Mouse (Mus musculus): Measurements from ENCODE around the gene Ampd2. TPM values are rescaled to one million over a fixed set of nuclear protein-coding genes. Genes with fewer than 3 reads are reported as not detected.

Gene Ampd2
- polyA plus RNA-seq, 1 experiment from 2014 or later = 36.0 TPM

GRCm38 (mm10) chr3:108069231-108069870, 17.1 kb downstream of the Ampd2 start:
- 0 out of 2 replicates have a peak, but pooled peaks have one; percentile 68 for ATAC-seq (ENCODE audit: insufficient number of reproducible peaks, insufficient read depth, low FRiP score, low read depth)
- no peak overlapping the region for H3K4me3 ChIP-seq (ENCODE audit: low read depth, low read length)
- H3K4me1 ChIP-seq (ENCODE audit: control insufficient read depth, insufficient read depth, low read length) = no peaks in the 10 kb centered on the region
- H3K9ac ChIP-seq (replicated peaks; ENCODE audit: low read depth, low read length) = no peak overlapping the region
- 53% methylated on average over 13 of the region's 13 CpGs for WGBS
- H3K27ac ChIP-seq (ENCODE audit: low read length) = no peak overlapping the region
- no peak overlapping the region for H3K4me2 ChIP-seq (replicated peaks; ENCODE audit: low read depth, low read length)
- H3K36me3 ChIP-seq (ENCODE audit: control insufficient read depth, insufficient read depth, low read length) = peaks cover 7% of the 10 kb centered on the region
- no peaks in the 10 kb centered on the region for H3K27me3 ChIP-seq (ENCODE audit: control insufficient read depth, insufficient read depth, low read length)
- H3K9me3 ChIP-seq (ENCODE audit: control insufficient read depth, low read depth, low read length) = no peaks in the 10 kb centered on the region

- H3K9ac ChIP-seq (replicated peaks; ENCODE audit: low read depth, low read length) = no peak overlapping the region
- H3K4me3 ChIP-seq (ENCODE audit: low read depth, low read length) = no peak overlapping the region
- H3K4me1 ChIP-seq (ENCODE audit: control insufficient read depth, insufficient read depth, low read length) = no peaks in the 10 kb centered on the region
- ATAC-seq (ENCODE audit: insufficient number of reproducible peaks, insufficient read depth, low FRiP score, low read depth) = no peak
- 21% methylated on average over 1 of the region's 1 CpGs for WGBS
- no peaks in the 10 kb centered on the region for H3K27me3 ChIP-seq (ENCODE audit: control insufficient read depth, insufficient read depth, low read length)
- H3K9me3 ChIP-seq (ENCODE audit: control insufficient read depth, low read depth, low read length) = no peaks in the 10 kb centered on the region
- no peak overlapping the region for H3K27ac ChIP-seq (ENCODE audit: low read length)
- H3K4me2 ChIP-seq (replicated peaks; ENCODE audit: low read depth, low read length) = no peak overlapping the region
- peaks cover 5% of the 10 kb centered on the region; the same call in 1 of the 2 replicates for H3K36me3 ChIP-seq (ENCODE audit: control insufficient read depth, insufficient read depth, low read length)
Observed at GRCm38 (mm10) chr3:108068826-108069225, 17.6 kb downstream of the Ampd2 start.

- Histone ChIP-seq H3K4me2 (replicated peaks; ENCODE audit: low read depth, low read length) (no peak overlapping the region), H3K9me3 (ENCODE audit: control insufficient read depth, low read depth, low read length) (no peaks in the 10 kb centered on the region), H3K4me3 (ENCODE audit: low read depth, low read length) (no peak overlapping the region), H3K27me3 (ENCODE audit: control insufficient read depth, insufficient read depth, low read length) (no peaks in the 10 kb centered on the region), H3K9ac (replicated peaks; ENCODE audit: low read depth, low read length) (no peak overlapping the region), H3K4me1 (ENCODE audit: control insufficient read depth, insufficient read depth, low read length) (no peaks in the 10 kb centered on the region), H3K27ac (ENCODE audit: low read length) (no peak overlapping the region), H3K36me3 (ENCODE audit: control insufficient read depth, insufficient read depth, low read length) (peaks cover 5% of the 10 kb centered on the region; the same call in 1 of the 2 replicates)
- ATAC-seq (ENCODE audit: insufficient number of reproducible peaks, insufficient read depth, low FRiP score, low read depth) = no peak
- 70% methylated on average over 6 of the region's 6 CpGs for WGBS
Observed at GRCm38 (mm10) chr3:108067370-108067934, 19.0 kb downstream of the Ampd2 start.

GRCm38 (mm10) chr3:108065551-108065950, 20.9 kb downstream of the Ampd2 start:
- no peak overlapping the region for H3K9ac ChIP-seq (replicated peaks; ENCODE audit: low read depth, low read length)
- H3K27me3 ChIP-seq (ENCODE audit: control insufficient read depth, insufficient read depth, low read length) = no peaks in the 10 kb centered on the region
- H3K36me3 ChIP-seq (ENCODE audit: control insufficient read depth, insufficient read depth, low read length) = no peaks in the 10 kb centered on the region
- H3K27ac ChIP-seq (ENCODE audit: low read length) = no peak overlapping the region
- WGBS = 75% methylated on average over 9 of the region's 9 CpGs
- ATAC-seq (ENCODE audit: insufficient number of reproducible peaks, insufficient read depth, low FRiP score, low read depth) = no peak
- no peaks in the 10 kb centered on the region for H3K4me1 ChIP-seq (ENCODE audit: control insufficient read depth, insufficient read depth, low read length)
- H3K4me3 ChIP-seq (ENCODE audit: low read depth, low read length) = no peak overlapping the region
- no peaks in the 10 kb centered on the region for H3K9me3 ChIP-seq (ENCODE audit: control insufficient read depth, low read depth, low read length)
- H3K4me2 ChIP-seq (replicated peaks; ENCODE audit: low read depth, low read length) = no peak overlapping the region

- 63% methylated on average over 4 of the region's 4 CpGs for WGBS
- no peaks in the 10 kb centered on the region for H3K4me1 ChIP-seq (ENCODE audit: control insufficient read depth, insufficient read depth, low read length)
- H3K36me3 ChIP-seq (ENCODE audit: control insufficient read depth, insufficient read depth, low read length) = no peaks in the 10 kb centered on the region
- ATAC-seq (ENCODE audit: insufficient number of reproducible peaks, insufficient read depth, low FRiP score, low read depth) = no peak
- no peak overlapping the region for H3K9ac ChIP-seq (replicated peaks; ENCODE audit: low read depth, low read length)
- no peak overlapping the region for H3K4me2 ChIP-seq (replicated peaks; ENCODE audit: low read depth, low read length)
- no peak overlapping the region for H3K27ac ChIP-seq (ENCODE audit: low read length)
- no peaks in the 10 kb centered on the region for H3K9me3 ChIP-seq (ENCODE audit: control insufficient read depth, low read depth, low read length)
- no peak overlapping the region for H3K4me3 ChIP-seq (ENCODE audit: low read depth, low read length)
- no peaks in the 10 kb centered on the region for H3K27me3 ChIP-seq (ENCODE audit: control insufficient read depth, insufficient read depth, low read length)
Observed at GRCm38 (mm10) chr3:108064672-108065071, 21.8 kb downstream of the Ampd2 start.

- Histone ChIP-seq H3K9ac (replicated peaks; ENCODE audit: low read depth, low read length) (no peak overlapping the region), H3K4me2 (replicated peaks; ENCODE audit: low read depth, low read length) (no peak overlapping the region), H3K4me1 (ENCODE audit: control insufficient read depth, insufficient read depth, low read length) (no peaks in the 10 kb centered on the region), H3K27me3 (ENCODE audit: control insufficient read depth, insufficient read depth, low read length) (no peaks in the 10 kb centered on the region), H3K36me3 (ENCODE audit: control insufficient read depth, insufficient read depth, low read length) (no peaks in the 10 kb centered on the region), H3K4me3 (ENCODE audit: low read depth, low read length) (no peak overlapping the region), H3K27ac (ENCODE audit: low read length) (no peak overlapping the region), H3K9me3 (ENCODE audit: control insufficient read depth, low read depth, low read length) (no peaks in the 10 kb centered on the region)
- WGBS = 81% methylated on average over 8 of the region's 8 CpGs
- ATAC-seq (ENCODE audit: insufficient number of reproducible peaks, insufficient read depth, low FRiP score, low read depth) = no peak
Observed at GRCm38 (mm10) chr3:108062648-108063047, 23.8 kb downstream of the Ampd2 start.

- no peak for ATAC-seq (ENCODE audit: insufficient number of reproducible peaks, insufficient read depth, low FRiP score, low read depth)
Observed at GRCm38 (mm10) chr3:108061420-108061819, 25.0 kb downstream of the Ampd2 start.

GRCm38 (mm10) chr3:108050493-108050892, 36.0 kb downstream of the Ampd2 start:
- Histone ChIP-seq H3K27me3 (ENCODE audit: control insufficient read depth, insufficient read depth, low read length) (no peaks in the 10 kb centered on the region), H3K36me3 (ENCODE audit: control insufficient read depth, insufficient read depth, low read length) (no peaks in the 10 kb centered on the region), H3K9ac (replicated peaks; ENCODE audit: low read depth, low read length) (no peak overlapping the region), H3K4me1 (ENCODE audit: control insufficient read depth, insufficient read depth, low read length) (no peaks in the 10 kb centered on the region), H3K9me3 (ENCODE audit: control insufficient read depth, low read depth, low read length) (no peaks in the 10 kb centered on the region), H3K27ac (ENCODE audit: low read length) (no peak overlapping the region), H3K4me3 (ENCODE audit: low read depth, low read length) (no peak overlapping the region), H3K4me2 (replicated peaks; ENCODE audit: low read depth, low read length) (no peak overlapping the region)
- ATAC-seq (ENCODE audit: insufficient number of reproducible peaks, insufficient read depth, low FRiP score, low read depth) = no peak
- 87% methylated on average over 5 of the region's 5 CpGs for whole genome bisulfite sequencing

More at GRCm38 (mm10) chr3:108061420-108061819, 25.0 kb downstream of the Ampd2 start:
- Histone ChIP-seq H3K4me3 (ENCODE audit: low read depth, low read length) (no peak overlapping the region; the same call in 1 of the 2 replicates), H3K9me3 (ENCODE audit: control insufficient read depth, low read depth, low read length) (no peaks in the 10 kb centered on the region), H3K27me3 (ENCODE audit: control insufficient read depth, insufficient read depth, low read length) (no peaks in the 10 kb centered on the region), H3K4me1 (ENCODE audit: control insufficient read depth, insufficient read depth, low read length) (no peaks in the 10 kb centered on the region), H3K4me2 (replicated peaks; ENCODE audit: low read depth, low read length) (0 out of 2 replicates have a peak overlapping the region, but pooled peaks have one; percentile 6), H3K9ac (replicated peaks; ENCODE audit: low read depth, low read length) (no peak overlapping the region), H3K36me3 (ENCODE audit: control insufficient read depth, insufficient read depth, low read length) (no peaks in the 10 kb centered on the region), H3K27ac (ENCODE audit: low read length) (no peak overlapping the region)
- 17% methylated on average over 7 of the region's 7 CpGs for WGBS

Measured in stomach, embryonic 14.5 days (tissue).